Mouse (Mus musculus) embryonic fibroblast, embryonic 13.5 days (primary cell): ENCODE data around the gene Olfr657. TPM values are rescaled to one million over a fixed set of nuclear protein-coding genes. Genes with fewer than 3 reads are reported as not detected.

Source experiments
- H3K27ac ChIP-seq: 2 replicates; pipeline ENCODE4 v1.5.1; 2012; ENCODE audit warnings: low read length, control low read depth, inconsistent platforms; ENCODE audit not compliant: insufficient read depth
- H3K4me1 ChIP-seq: 2 replicates; pipeline ENCODE4 v1.6.1; 2011; ENCODE audit warnings: low read length; ENCODE audit not compliant: control insufficient read depth, insufficient read depth
- H3K4me3 ChIP-seq: 2 replicates; pipeline ENCODE4 v1.5.1; 2011; ENCODE audit warnings: mild to moderate bottlenecking, control low read depth, low read length; ENCODE audit not compliant: insufficient read depth
- CTCF ChIP-seq: IDR thresholded peaks from 2 replicates; pipeline ENCODE4 v1.5.1; 2011; ENCODE audit warnings: mild to moderate bottlenecking, control low read depth, low read length, moderate library complexity, borderline replicate concordance; ENCODE audit not compliant: insufficient read depth
- POLR2A ChIP-seq: IDR thresholded peaks from 2 replicates; pipeline ENCODE4 v1.6.1; 2011; ENCODE audit warnings: low read depth, mild to moderate bottlenecking, control low read depth, low read length, moderate library complexity
- polyA plus RNA-seq: library from polyadenylated mRNA; stranded (reverse); fragments of >200 nt; gene quantifications from 2 replicates; pipeline ENCODE4 v1.2.4, GENCODE M21; 2011; ENCODE audit warnings: low read depth; ENCODE audit not compliant: missing spikeins, insufficient read length

Olfr657 gene
- not detected in 2 replicates for polyA plus RNA-seq

GRCm38 (mm10) chr7:104624494-104624893, at the start of gene Olfr657:
TSS of gene Olfr657 (plus strand) at chr7:104624794.
- Histone ChIP-seq H3K4me3 (no peak within 1 kb of the TSS), H3K27ac (no peak within 1 kb of the TSS), H3K4me1 (no peaks in the 10 kb centered on the region)
- TF ChIP-seq CTCF (no peak), POLR2A (no peak)

GRCm38 (mm10) chr7:104577014-104577413, 47.6 kb upstream of the Olfr657 start, which contains the start of gene Olfr653:
TSS of gene Olfr653 (plus strand) at chr7:104577314.
- no peak within 1 kb of the TSS for H3K4me3 ChIP-seq
- H3K27ac ChIP-seq = no peak within 1 kb of the TSS
- TF ChIP-seq CTCF = no peak
- TF ChIP-seq POLR2A = no peak
- H3K4me1 ChIP-seq = no peaks in the 10 kb centered on the region

- no peak overlapping the region for H3K27ac ChIP-seq
- H3K4me3 ChIP-seq = no peak overlapping the region
- TF ChIP-seq POLR2A (no peak), CTCF (no peak)
- no peaks in the 10 kb centered on the region for H3K4me1 ChIP-seq
Observed at GRCm38 (mm10) chr7:104580846-104581245, 43.7 kb upstream of the Olfr657 start.

DNA sequence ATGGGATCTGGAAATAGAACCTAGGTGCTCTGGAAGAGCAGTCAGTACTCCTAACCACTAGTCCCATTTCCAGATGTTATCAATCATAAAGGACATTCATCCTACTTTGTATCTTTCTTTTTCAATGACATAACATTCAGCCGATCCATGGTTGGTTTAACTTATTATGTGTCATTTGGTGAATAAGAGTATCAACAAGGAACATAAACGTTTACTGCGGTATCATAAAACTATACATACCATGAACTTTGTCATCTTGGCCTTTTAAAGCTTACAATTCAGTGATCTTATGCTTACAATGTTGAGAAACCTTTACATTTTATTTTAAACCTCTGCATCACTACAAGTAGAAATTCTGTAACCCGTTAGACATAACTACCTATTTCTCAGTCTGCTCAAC, 43.2 kb upstream of the Olfr657 start:
- TF ChIP-seq CTCF = no peak
- TF ChIP-seq POLR2A = no peak
- Histone ChIP-seq H3K4me3 (no peak overlapping the region), H3K4me1 (no peaks in the 10 kb centered on the region), H3K27ac (no peak overlapping the region)

DNA sequence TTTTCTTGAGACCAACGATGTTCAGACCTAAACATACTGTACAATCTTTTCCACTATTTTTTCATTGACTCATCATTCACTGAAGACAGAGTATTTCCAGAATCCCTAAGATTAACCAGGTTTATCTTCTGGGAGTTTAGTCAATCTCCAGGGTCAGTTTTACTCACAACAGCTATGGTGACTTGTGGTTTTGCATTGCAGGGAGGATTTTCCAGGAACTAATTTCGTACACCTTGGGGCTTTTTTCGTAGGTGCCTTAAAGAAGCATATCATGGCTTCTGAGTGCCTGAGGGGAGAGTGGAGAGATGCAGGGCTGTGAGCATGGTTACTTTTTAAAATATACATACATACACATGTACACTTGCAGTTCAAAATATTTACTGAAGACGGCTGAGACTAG, 37.9 kb upstream of the Olfr657 start, which contains the start of gene Olfr654:
Olfr654 (plus strand) TSS at position 301 of the 400 bp plus-strand sequence.
- Histone ChIP-seq H3K4me1 (no peaks in the 10 kb centered on the region), H3K27ac (no peak within 1 kb of the TSS), H3K4me3 (no peak within 1 kb of the TSS)
- TF ChIP-seq POLR2A (no peak), CTCF (no peak)

- Histone ChIP-seq H3K27ac (no peak overlapping the region), H3K4me1 (no peaks in the 10 kb centered on the region), H3K4me3 (no peak overlapping the region)
- no peak for TF ChIP-seq CTCF
- no peak for TF ChIP-seq POLR2A
Observed at GRCm38 (mm10) chr7:104588274-104588673, 36.3 kb upstream of the Olfr657 start.

GRCm38 (mm10) chr7:104601679-104602078, 22.9 kb upstream of the Olfr657 start, which contains the start of gene Olfr655:
TSS of gene Olfr655 (minus strand) at chr7:104601779.
- TF ChIP-seq POLR2A (no peak), CTCF (no peak)
- Histone ChIP-seq H3K27ac (no peak within 1 kb of the TSS), H3K4me1 (no peaks in the 10 kb centered on the region)

GRCm38 (mm10) chr7:104603173-104603572, 21.4 kb upstream of the Olfr657 start:
- H3K27ac ChIP-seq = no peak overlapping the region
- H3K4me3 ChIP-seq = no peak overlapping the region
- TF ChIP-seq CTCF (peak; percentile 74; the same call in 1 of the 2 replicates), POLR2A (no peak)
- no peaks in the 10 kb centered on the region for H3K4me1 ChIP-seq

More at GRCm38 (mm10) chr7:104601679-104602078, 22.9 kb upstream of the Olfr657 start, which contains the start of gene Olfr655:
- no peak within 1 kb of the TSS for H3K4me3 ChIP-seq

GRCm38 (mm10) chr7:104604727-104605126, 19.9 kb upstream of the Olfr657 start:
- Histone ChIP-seq H3K4me1 (no peaks in the 10 kb centered on the region), H3K4me3 (no peak overlapping the region), H3K27ac (no peak overlapping the region)
- TF ChIP-seq CTCF = no peak
- TF ChIP-seq POLR2A = no peak

- H3K4me3 ChIP-seq = no peak within 1 kb of the TSS
- no peaks in the 10 kb centered on the region for H3K4me1 ChIP-seq
- H3K27ac ChIP-seq = no peak within 1 kb of the TSS
- no peak for TF ChIP-seq POLR2A
Observed at GRCm38 (mm10) chr7:104613655-104614054, 10.9 kb upstream of the Olfr657 start, which contains the start of gene Olfr656. TSS of gene Olfr656 (plus strand) at chr7:104613955.
